ENCODE assay signal across 3 mouse cellular contexts in genomic region chr13:22784159-22784558, GRCm38 (mm10).
A peak's percentile ranks its signal among the peaks of the same experiment; 100 is the strongest.
DNase-seq lines count a peak whose midpoint lies in the region.

No protein-coding gene starts in this region.

- DNase-seq in ES-CJ7 (ENCODE audit: low read depth, low spot score): peak; percentile 63
- peak; percentile 74 for DNase-seq in R1 (ENCODE audit: low read depth, low spot score)
- peak; percentile 62 for DNase-seq in ZHBTc4 (ENCODE audit: low read depth, low spot score)
